Mouse (Mus musculus) skeletal muscle tissue, adult 2 months (tissue): Measurements from ENCODE around the gene Tmem114.
A peak's percentile ranks its signal among the peaks of the same experiment; 100 is the strongest.

Experiments used
- DNase-seq: peaks from one replicate; pipeline ENCODE4 v3.0.0-alpha.2; 2012; ENCODE audit warnings: low read depth, low spot score

The Tmem114 gene

GRCm38 (mm10) chr16:8424971-8425330 is at the start of gene Tmem114:
Gene Tmem114 (minus strand): TSS chr16:8425136.
- DNase-seq = no peak

- DNase-seq = peak; percentile 95
Measured at GRCm38 (mm10) chr16:8470603-8471481, 45.9 kb upstream of the Tmem114 start, which contains the start of gene Mettl22. Gene Mettl22 (plus strand): TSS chr16:8470788.

DNA sequence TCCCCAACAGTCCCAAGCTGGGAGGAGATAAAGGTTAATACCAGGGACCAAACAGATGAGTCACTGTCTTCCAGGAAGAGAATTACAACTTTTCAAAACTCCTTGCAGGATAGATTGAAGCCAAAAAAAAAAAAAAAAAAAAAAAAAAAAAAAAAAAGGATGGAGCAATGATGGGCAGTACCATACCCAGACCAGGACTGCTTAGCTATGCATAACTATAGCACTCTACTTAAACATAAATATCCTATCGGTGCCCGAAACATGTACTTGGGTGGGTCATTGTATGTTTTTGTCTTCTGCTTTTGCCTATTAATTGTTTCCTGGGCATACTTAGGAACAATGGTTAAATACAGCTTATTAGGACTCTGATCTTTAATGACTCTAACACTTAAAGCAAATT is 45.2 kb upstream of the Tmem114 start:
- DNase-seq = no peak

DNA sequence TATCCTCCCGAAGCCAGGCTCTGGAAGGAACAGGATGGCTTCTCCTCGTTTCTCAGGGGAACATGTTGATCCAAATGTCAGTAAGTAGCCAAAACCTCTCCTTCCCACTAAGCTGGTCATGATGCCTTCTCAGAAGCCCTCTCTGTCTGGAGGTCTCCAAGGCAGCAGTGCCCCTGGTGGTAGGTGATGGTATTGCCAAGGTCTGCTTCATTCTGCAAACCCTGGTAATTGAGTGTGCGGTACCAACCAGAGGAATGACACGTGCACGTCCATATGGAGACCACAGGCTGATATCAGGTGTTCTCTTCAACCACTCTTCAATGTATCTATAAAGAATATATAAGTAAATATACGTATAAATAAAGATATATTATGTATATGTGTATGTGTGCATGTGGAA is 34.2 kb upstream of the Tmem114 start:
- peak; percentile 13 for DNase-seq

GRCm38 (mm10) chr16:8458391-8458790 is 33.5 kb upstream of the Tmem114 start:
- no peak for DNase-seq

- DNase-seq = no peak
Measured at GRCm38 (mm10) chr16:8455221-8455620, 30.3 kb upstream of the Tmem114 start.

GRCm38 (mm10) chr16:8453301-8453700 is 28.4 kb upstream of the Tmem114 start:
- DNase-seq = no peak

DNA sequence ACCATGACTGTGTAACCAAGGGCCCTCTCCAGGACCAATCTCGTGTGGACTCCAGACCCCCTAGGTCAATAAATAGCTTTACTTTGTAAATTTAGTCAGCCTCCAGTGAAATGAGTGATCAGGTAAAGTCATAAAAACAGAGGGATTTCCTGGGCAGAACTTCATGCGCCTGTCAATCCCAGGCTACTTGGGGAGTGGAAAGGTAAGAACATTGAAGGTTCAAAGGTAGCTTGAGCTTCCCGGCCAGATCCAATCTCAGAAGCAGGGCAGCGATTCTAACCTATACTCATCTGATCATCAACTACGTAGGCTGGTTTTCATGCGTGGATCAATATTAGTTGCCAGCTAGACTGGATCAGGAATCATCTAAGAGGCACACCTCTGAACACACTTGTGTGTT is 21.3 kb upstream of the Tmem114 start:
- DNase-seq = no peak

GRCm38 (mm10) chr16:8444911-8445310 is 20.0 kb upstream of the Tmem114 start:
- DNase-seq = no peak

GRCm38 (mm10) chr16:8432616-8433015 is 7.7 kb upstream of the Tmem114 start:
- DNase-seq = no peak

DNA sequence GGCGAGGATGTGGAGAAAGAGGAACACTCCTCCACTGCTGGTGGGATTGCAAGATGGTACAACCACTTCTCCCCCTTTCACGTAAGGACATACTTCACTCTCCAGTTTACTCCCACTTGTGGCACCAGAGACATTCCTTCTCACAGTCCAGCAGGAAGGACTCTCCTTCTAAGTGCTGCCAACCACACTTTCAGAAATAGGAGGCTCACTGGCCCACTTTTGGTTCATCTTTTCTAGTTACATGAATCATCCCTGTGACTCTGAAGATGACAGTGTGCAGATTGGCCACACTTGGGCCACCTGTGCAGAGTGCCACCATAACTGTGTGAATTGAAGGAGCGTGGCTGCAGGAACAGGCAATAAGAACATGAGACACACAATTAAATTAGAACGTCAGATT is 4.6 kb upstream of the Tmem114 start:
- DNase-seq = no peak

GRCm38 (mm10) chr16:8425736-8426135 is 800 bp upstream of the Tmem114 start:
- DNase-seq = no peak

DNA sequence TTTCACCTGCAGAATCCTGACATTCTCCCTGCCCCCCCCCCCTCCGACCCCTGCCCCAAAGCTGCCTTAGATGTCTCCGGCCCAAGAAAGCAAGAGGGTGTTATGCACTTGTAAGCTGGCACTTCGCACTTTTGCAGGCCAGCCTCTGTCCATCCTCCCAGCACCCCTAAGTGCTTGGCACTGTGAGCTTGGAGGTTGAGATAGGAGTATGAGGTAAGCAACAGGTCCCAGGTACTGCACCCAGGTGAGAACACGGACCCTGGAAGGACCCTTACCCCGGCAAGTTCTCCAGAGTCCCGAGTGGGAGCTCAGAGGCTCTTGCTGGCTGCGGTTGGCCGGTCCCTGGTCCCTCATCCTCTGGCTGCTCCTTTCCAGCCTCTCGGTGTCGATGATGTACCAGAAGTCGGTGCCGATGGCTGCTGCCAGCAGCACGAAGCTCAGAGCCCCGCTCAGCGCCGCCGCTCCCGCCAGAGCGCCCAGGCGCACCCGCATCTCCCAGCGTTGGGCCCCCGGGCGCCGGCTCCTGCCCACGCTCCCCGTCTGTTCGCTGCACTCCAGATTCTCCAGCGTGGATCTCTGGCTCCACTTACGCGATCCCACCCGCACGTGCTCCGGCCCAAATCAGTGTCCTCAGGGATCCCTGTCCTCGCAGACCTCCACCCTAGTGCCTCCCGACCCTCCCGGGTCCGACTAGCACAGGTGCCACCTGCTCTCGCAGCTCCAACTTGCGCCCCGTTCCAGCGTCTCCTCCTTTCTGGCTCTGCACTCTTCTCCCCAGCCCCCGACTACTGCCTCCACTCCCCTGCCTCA is 570 bp downstream of the Tmem114 start:
- no peak for DNase-seq

- DNase-seq = no peak
Measured at GRCm38 (mm10) chr16:8423626-8424114, 1.3 kb downstream of the Tmem114 start.

DNA sequence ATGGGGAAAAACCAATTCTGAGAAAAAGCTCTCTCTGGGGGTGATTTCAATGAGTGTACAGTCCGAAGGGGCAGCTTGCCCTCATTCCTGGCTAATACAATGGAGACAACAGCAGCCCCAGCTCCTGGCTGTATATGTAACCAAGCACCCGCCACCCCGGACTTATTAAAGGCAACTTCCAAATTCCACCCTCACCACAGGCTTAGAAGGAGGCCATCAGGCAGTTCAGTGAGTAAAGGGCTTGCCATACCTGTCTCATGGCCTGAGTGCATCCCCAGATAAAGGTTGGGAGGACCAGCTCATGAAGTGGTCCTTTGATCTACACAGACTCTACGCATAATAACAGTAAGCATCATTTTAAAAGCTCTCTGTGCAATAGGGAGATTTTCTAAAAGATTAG is 4.1 kb downstream of the Tmem114 start:
- DNase-seq = no peak

DNA sequence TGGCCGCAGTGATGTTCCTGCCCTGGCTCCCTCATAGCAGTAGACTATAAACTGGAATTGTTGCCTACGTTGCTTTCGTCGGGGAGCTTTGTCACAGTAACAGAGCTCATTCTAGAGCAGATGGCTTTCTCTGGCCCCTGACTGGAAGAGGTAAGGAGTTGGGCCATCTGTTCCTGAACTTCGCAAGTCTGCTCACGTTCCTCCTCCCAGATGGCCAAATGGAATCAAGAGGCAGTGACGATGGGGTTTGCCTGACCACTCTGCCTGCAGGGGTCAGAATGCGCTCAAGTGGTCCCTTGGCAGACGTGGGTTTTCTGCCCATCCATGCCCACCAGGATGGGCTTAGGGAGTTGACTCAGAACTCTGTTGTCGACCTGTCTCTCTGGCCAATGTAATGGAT is 4.6 kb downstream of the Tmem114 start:
- DNase-seq = no peak

GRCm38 (mm10) chr16:8419666-8420065 is 5.3 kb downstream of the Tmem114 start:
- no peak for DNase-seq

DNA sequence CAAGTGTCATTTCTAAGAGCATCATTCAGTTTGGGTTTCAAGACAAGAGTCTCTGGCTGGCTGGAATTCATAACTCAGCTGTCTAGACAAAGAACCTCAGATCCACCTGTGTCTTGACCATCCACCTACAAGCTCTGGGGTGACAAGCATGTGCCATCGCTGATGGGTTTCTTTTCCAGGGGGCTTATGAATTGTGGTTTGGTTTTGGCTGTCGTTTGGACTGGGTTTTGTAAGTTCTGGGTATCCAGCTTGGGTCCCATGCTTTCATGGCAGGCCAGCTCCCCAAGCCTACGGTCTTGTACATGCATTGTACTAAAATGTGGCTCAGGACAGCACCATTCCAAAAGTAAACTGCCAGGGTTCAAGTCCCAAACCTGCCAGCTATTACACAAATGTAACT is 6.8 kb downstream of the Tmem114 start:
- no peak for DNase-seq

- DNase-seq = no peak
Measured at GRCm38 (mm10) chr16:8417011-8417720, 7.8 kb downstream of the Tmem114 start.

GRCm38 (mm10) chr16:8415996-8416395 is 8.9 kb downstream of the Tmem114 start:
- no peak for DNase-seq

GRCm38 (mm10) chr16:8413441-8413840 is 11.5 kb downstream of the Tmem114 start:
- no peak for DNase-seq

GRCm38 (mm10) chr16:8412213-8412612 is 12.7 kb downstream of the Tmem114 start:
- peak; percentile 54 for DNase-seq
